Mouse (Mus musculus) stomach, embryonic 15.5 days (tissue): ENCODE data around the gene Diexf. TPM values are rescaled to one million over a fixed set of nuclear protein-coding genes. Genes with fewer than 3 reads are reported as not detected.

ENCODE experiments used
- ATAC-seq: fragments of 200-750 bp; cut with Nextera tagmentation; 2 replicates; pipeline ENCODE4 v1.8.0; 2017; ENCODE audit warnings: low read depth, moderate number of reproducible peaks, moderate TSS enrichment; ENCODE audit not compliant: insufficient read depth, low FRiP score
- H3K27ac ChIP-seq: fragments of 300-500 bp; sonication (generic); 2 replicates; pipeline ENCODE4 v1.5.1; 2015; ENCODE audit warnings: mild to moderate bottlenecking, inconsistent platforms
- H3K27me3 ChIP-seq: fragments of 300-500 bp; sonication (generic); replicated peaks from 2 replicates; pipeline ENCODE4 v1.6.1; 2015; ENCODE audit warnings: inconsistent platforms
- H3K36me3 ChIP-seq: fragments of 300-500 bp; sonication (generic); 2 replicates; pipeline ENCODE4 v1.6.1; 2015; ENCODE audit warnings: inconsistent platforms
- H3K4me1 ChIP-seq: fragments of 300-500 bp; sonication (generic); 2 replicates; pipeline ENCODE4 v1.6.1; 2015; ENCODE audit warnings: inconsistent platforms
- H3K4me2 ChIP-seq: fragments of 300-500 bp; sonication (generic); 2 replicates; pipeline ENCODE4 v1.6.1; 2015; ENCODE audit warnings: mild to moderate bottlenecking, inconsistent platforms
- H3K4me3 ChIP-seq: fragments of 300-500 bp; sonication (generic); replicated peaks from 2 replicates; pipeline ENCODE4 v1.5.1; 2015; ENCODE audit warnings: inconsistent platforms
- H3K9ac ChIP-seq: fragments of 300-500 bp; sonication (generic); 2 replicates; pipeline ENCODE4 v1.6.1; 2015; ENCODE audit warnings: inconsistent platforms
- H3K9me3 ChIP-seq: fragments of 300-500 bp; sonication (generic); 2 replicates; pipeline ENCODE4 v1.6.1; 2016; ENCODE audit warnings: inconsistent platforms
- WGBS: fragments of 180-500 bp; shearing (Covaris S2); methylation state at CpG from one replicate; pipeline ENCODE4 v1.1.7; 2015; 5-methylcytosine and 5-hydroxymethylcytosine counted together
- polyA plus RNA-seq: library from polyadenylated mRNA; unstranded; fragments of >200 nt; fragmentation: Nextera tagmentation; extraction: Ambion mirVana; gene quantifications from 2 replicates; pipeline ENCODE4 v1.2.1, GENCODE M21; 2015

Gene Diexf
- polyA plus RNA-seq, 1 experiment from 2014 or later, result 6.8 TPM

- no peak overlapping the region for H3K9ac ChIP-seq
- peaks cover 7% of the 10 kb centered on the region; the same call in 1 of the 2 replicates for H3K4me1 ChIP-seq
- ATAC-seq, result no peak
- no peaks in the 10 kb centered on the region for H3K9me3 ChIP-seq
- 80% methylated on average over 1 of the region's 1 CpGs for WGBS
- no peak overlapping the region for H3K27ac ChIP-seq
- H3K4me3 ChIP-seq, result no peak overlapping the region
- H3K36me3 ChIP-seq, result no peaks in the 10 kb centered on the region
- no peak overlapping the region for H3K4me2 ChIP-seq
- no peaks in the 10 kb centered on the region for H3K27me3 ChIP-seq
Measured at GRCm38 (mm10) chr1:193084016-193084415, 46.1 kb downstream of the Diexf start.

DNA sequence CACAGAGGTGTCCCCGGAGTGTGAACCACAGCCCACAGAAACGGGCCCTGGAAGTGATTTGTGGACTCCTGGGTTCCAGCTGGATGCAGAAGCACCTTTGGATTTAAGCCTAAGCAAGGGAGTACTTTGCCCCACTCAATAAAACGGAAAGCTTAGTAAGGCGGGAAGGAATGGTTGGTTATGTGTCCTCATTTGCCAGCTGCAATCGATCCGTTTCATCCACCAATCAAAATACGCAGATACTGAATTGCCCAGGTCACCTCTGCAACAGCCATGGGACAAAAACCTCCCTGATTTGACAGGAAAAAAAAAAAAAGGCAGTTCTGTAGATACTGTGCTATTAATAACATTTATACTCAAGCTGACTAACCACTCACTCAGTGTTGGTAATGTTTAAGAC, 47.0 kb downstream of the Diexf start:
- Histone ChIP-seq H3K4me1 (peaks cover 7% of the 10 kb centered on the region; the same call in 1 of the 2 replicates), H3K9ac (no peak overlapping the region), H3K4me3 (no peak overlapping the region), H3K27ac (no peak overlapping the region), H3K4me2 (no peak overlapping the region), H3K36me3 (no peaks in the 10 kb centered on the region), H3K9me3 (no peaks in the 10 kb centered on the region), H3K27me3 (no peaks in the 10 kb centered on the region)
- 74% methylated on average over 7 of the region's 7 CpGs for WGBS
- no peak for ATAC-seq

GRCm38 (mm10) chr1:193082311-193082921, 47.7 kb downstream of the Diexf start:
- Histone ChIP-seq H3K4me2 (no peak overlapping the region), H3K36me3 (no peaks in the 10 kb centered on the region), H3K27me3 (no peaks in the 10 kb centered on the region), H3K9me3 (no peaks in the 10 kb centered on the region), H3K9ac (no peak overlapping the region), H3K4me1 (peaks cover 7% of the 10 kb centered on the region; the same call in 1 of the 2 replicates), H3K4me3 (no peak overlapping the region), H3K27ac (no peak overlapping the region)
- no peak for ATAC-seq
- 45% methylated on average over 10 of the region's 10 CpGs for WGBS

GRCm38 (mm10) chr1:193062618-193063017, 67.5 kb downstream of the Diexf start:
- no peak for ATAC-seq
- Histone ChIP-seq H3K4me2 (no peak overlapping the region), H3K27me3 (no peaks in the 10 kb centered on the region), H3K36me3 (no peaks in the 10 kb centered on the region), H3K9me3 (no peaks in the 10 kb centered on the region), H3K4me1 (no peaks in the 10 kb centered on the region), H3K9ac (no peak overlapping the region), H3K4me3 (no peak overlapping the region), H3K27ac (no peak overlapping the region)
- 88% methylated on average over 3 of the region's 3 CpGs for WGBS

GRCm38 (mm10) chr1:193060167-193060566, 69.9 kb downstream of the Diexf start:
- H3K27me3 ChIP-seq, result no peaks in the 10 kb centered on the region
- H3K4me1 ChIP-seq, result no peaks in the 10 kb centered on the region
- 69% methylated on average over 2 of the region's 2 CpGs for WGBS
- H3K36me3 ChIP-seq, result no peaks in the 10 kb centered on the region
- no peak for ATAC-seq
- H3K9ac ChIP-seq, result no peak overlapping the region
- no peak overlapping the region for H3K4me2 ChIP-seq
- H3K9me3 ChIP-seq, result no peaks in the 10 kb centered on the region
- H3K27ac ChIP-seq, result no peak overlapping the region
- H3K4me3 ChIP-seq, result no peak overlapping the region

DNA sequence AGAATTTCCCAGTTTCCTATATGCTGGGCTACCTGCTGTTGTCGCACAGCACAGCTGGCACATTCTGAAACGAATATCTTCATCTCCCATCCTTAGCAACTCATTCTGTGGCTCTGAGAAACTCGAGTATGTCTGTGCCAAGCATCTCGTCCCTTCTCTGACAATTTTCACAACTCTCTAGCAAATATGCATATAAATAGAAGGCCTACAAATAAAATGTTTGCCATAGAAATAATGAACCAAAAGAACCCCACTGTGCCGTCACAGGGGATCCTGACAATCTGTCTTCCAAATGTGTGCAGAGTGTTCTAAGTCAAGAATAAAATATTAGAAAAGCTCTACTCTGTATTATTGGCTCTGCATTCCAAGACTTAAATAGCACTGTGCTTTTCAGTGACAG, 70.5 kb downstream of the Diexf start:
- H3K4me2 ChIP-seq, result no peak overlapping the region
- no peak overlapping the region for H3K4me3 ChIP-seq
- H3K27me3 ChIP-seq, result no peaks in the 10 kb centered on the region
- 70% methylated on average over 5 of the region's 5 CpGs for WGBS
- ATAC-seq, result no peak
- no peaks in the 10 kb centered on the region for H3K4me1 ChIP-seq
- H3K36me3 ChIP-seq, result no peaks in the 10 kb centered on the region
- no peaks in the 10 kb centered on the region for H3K9me3 ChIP-seq
- H3K9ac ChIP-seq, result no peak overlapping the region
- H3K27ac ChIP-seq, result no peak overlapping the region

DNA sequence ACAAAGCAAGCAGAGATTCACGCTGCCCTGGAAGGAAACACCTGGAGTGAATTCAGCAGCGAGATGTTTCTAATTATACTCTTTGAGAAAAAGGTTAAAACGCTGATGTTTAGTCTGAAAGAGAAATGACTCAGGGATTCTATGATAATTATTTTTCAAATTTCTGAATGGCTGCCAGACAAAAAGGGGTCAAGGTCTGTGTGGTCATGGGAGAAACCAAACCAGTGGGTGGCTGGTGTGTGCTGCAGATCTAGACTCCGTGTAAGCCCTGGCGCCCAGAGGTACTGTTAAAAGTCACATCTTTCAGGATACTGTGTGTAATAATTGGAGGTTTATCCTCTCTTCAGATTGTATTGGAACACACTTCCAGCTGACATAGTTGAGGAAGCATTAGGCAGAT, 75.7 kb downstream of the Diexf start:
- Histone ChIP-seq H3K36me3 (no peaks in the 10 kb centered on the region), H3K27ac (no peak overlapping the region), H3K4me3 (no peak overlapping the region), H3K27me3 (no peaks in the 10 kb centered on the region), H3K9me3 (no peaks in the 10 kb centered on the region), H3K9ac (no peak overlapping the region), H3K4me2 (no peak overlapping the region), H3K4me1 (no peaks in the 10 kb centered on the region)
- no peak for ATAC-seq
- WGBS, result 59% methylated on average over 5 of the region's 5 CpGs

DNA sequence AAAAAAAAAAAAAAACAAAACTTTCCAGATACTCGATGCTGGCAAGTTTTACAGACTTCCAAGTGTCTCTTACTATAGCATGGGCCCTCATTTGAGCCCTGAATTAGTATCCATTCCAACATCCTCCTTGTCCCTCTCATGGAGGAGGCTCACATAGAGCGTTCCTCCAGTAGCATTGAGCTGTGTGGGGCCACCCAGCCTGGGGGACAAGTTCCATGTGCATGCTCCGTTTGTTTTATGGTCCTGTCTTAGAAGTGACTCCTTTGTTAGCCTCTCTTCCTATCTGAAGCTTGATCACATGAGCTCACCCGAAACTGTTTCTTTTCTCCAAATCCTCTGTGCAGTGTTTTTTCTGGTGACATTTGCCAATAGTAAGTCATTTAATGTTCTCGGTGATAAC, 77.0 kb downstream of the Diexf start:
- Histone ChIP-seq H3K36me3 (no peaks in the 10 kb centered on the region), H3K4me3 (no peak overlapping the region), H3K27me3 (no peaks in the 10 kb centered on the region), H3K27ac (no peak overlapping the region), H3K4me1 (no peaks in the 10 kb centered on the region), H3K4me2 (no peak overlapping the region), H3K9me3 (no peaks in the 10 kb centered on the region), H3K9ac (no peak overlapping the region)
- ATAC-seq, result no peak
- 60% methylated on average over 5 of the region's 5 CpGs for WGBS

DNA sequence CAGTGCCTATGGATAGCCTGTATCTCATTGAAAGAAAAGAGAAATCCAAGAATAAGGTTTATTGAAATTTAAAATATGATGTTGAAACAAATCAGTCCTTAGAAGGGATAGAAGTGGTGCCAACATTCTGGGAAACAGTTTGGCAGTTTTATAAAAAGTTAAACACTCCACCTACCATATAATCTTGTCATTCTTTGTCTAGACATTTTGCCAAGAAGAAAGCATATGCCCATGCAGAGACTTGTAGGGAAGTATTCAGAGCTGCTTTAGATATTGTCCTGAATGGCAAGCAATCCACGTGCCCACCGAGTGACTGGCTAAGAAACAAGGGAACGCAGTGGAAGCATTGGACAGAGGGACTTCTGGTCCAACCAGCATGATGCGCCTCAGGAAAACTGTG, 82.5 kb downstream of the Diexf start:
- H3K4me3 ChIP-seq, result no peak overlapping the region
- H3K36me3 ChIP-seq, result no peaks in the 10 kb centered on the region
- ATAC-seq, result no peak
- H3K4me2 ChIP-seq, result no peak overlapping the region
- H3K9me3 ChIP-seq, result no peaks in the 10 kb centered on the region
- 83% methylated on average over 4 of the region's 4 CpGs for WGBS
- H3K4me1 ChIP-seq, result no peaks in the 10 kb centered on the region
- no peak overlapping the region for H3K27ac ChIP-seq
- no peaks in the 10 kb centered on the region for H3K27me3 ChIP-seq
- H3K9ac ChIP-seq, result no peak overlapping the region

- Histone ChIP-seq H3K4me1 (no peaks in the 10 kb centered on the region), H3K9me3 (no peaks in the 10 kb centered on the region), H3K9ac (no peak overlapping the region), H3K4me3 (no peak overlapping the region), H3K36me3 (no peaks in the 10 kb centered on the region), H3K27me3 (no peaks in the 10 kb centered on the region), H3K4me2 (no peak overlapping the region), H3K27ac (no peak overlapping the region)
- 73% methylated on average over 3 of the region's 3 CpGs for WGBS
- ATAC-seq, result no peak
Measured at GRCm38 (mm10) chr1:193042760-193043295, 87.2 kb downstream of the Diexf start.

Other genes with a start within 250 kb of the Diexf start
- 1.7 and 1.9 TPM in 2 replicates for gene Syt14, start 94.5 kb downstream of the Diexf start, polyA plus RNA-seq
- 56.3 and 56.6 TPM in 2 replicates for gene Irf6, start 22.8 kb upstream of the Diexf start, polyA plus RNA-seq
- gene A130010J15Rik, start 37.8 kb upstream of the Diexf start, polyA plus RNA-seq, result 14.6 and 16.3 TPM in 2 replicates
- 3.9 and 5.6 TPM in 2 replicates for gene Traf3ip3, start 71.4 kb upstream of the Diexf start, polyA plus RNA-seq
- gene Lamb3, start 77.4 kb upstream of the Diexf start, polyA plus RNA-seq, result 10.3 and 12.5 TPM in 2 replicates
- gene Hsd11b1, start 133.8 kb upstream of the Diexf start, polyA plus RNA-seq, result 1.8 and 2.4 TPM in 2 replicates
- 30.6 and 38.3 TPM in 2 replicates for gene G0s2, start 142.9 kb upstream of the Diexf start, polyA plus RNA-seq
- 6.7 and 8.9 TPM in 2 replicates for gene Camk1g, start 240.0 kb upstream of the Diexf start, polyA plus RNA-seq